39 mouse cellular contexts compared by ENCODE assay signal in the genomic region with DNA sequence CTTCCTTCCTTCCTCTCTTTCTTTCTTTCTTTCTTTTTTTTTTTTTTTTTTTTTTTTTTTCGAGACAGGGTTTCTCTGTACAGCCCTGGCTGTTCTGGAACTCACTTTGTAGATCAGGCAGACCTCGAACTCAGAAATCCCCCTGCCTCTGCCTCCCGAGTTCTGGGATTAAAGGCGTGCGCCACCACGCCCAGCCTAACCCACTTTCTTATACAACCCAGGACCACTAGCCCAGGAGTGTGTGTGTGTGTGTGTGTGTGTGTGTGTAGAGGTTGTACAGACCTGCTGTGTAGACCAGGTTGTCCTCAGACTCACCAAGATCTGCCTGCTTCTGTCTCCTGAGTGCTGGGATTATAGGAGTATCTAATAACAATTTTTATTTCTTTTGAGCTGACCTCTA. TPM values are rescaled to one million over a fixed set of nuclear protein-coding genes. Genes with fewer than 3 reads are reported as not detected.
"Had no signal": no experiment of that assay in that cellular context is flagged by ENCODE, and none has a peak within 500 bp of the region (broad histone marks: within the 10 kb centered on the region; RNA-seq: fewer than 3 reads in every experiment).

No protein-coding gene starts in this region.

RNA-seq across cellular contexts. Expression of a gene that starts 59.7 kb away (rescaled TPM):
- total RNA-seq: left cerebral cortex, postnatal 10 days; left cerebral cortex, postnatal 14 days; left cerebral cortex, postnatal 25 days; left cerebral cortex, postnatal 36 days; left cerebral cortex, postnatal 4 days; liver, adult 2 months; megakaryocyte progenitor cell, adult 5-6 weeks; megakaryocyte, adult 5-6 weeks; megakaryocyte-erythroid progenitor cell, adult 5-6 weeks; midbrain, postnatal 0 days; monocyte, adult 5-6 weeks had no signal
- polyA plus RNA-seq: limb, embryonic 10.5 days; limb, embryonic 11.5 days; limb, embryonic 12.5 days; limb, embryonic 13.5 days; limb, embryonic 14.5 days; limb, embryonic 15.5 days; liver, adult 2 months; liver, embryonic 11.5 days; liver, embryonic 12.5 days; liver, embryonic 13.5 days; liver, embryonic 14.5 days; liver, embryonic 15.5 days; liver, embryonic 16.5 days; liver, postnatal 0 days; lung, embryonic 14.5 days; lung, embryonic 15.5 days; lung, embryonic 16.5 days; lung, postnatal 0 days; macrophage; midbrain, embryonic 11.5 days; midbrain, embryonic 12.5 days; midbrain, embryonic 13.5 days; midbrain, embryonic 14.5 days; midbrain, embryonic 15.5 days; midbrain, embryonic 16.5 days; midbrain, postnatal 0 days; myocyte; neural tube, embryonic 11.5 days; neural tube, embryonic 12.5 days had no signal

RNA-seq across cellular contexts. Expression of a gene that starts 59.8 kb away (rescaled TPM):
- total RNA-seq: left cerebral cortex, postnatal 25 days; left cerebral cortex, postnatal 36 days; liver, adult 2 months; megakaryocyte, adult 5-6 weeks; megakaryocyte-erythroid progenitor cell, adult 5-6 weeks; midbrain, postnatal 0 days; monocyte, adult 5-6 weeks had no signal
- polyA plus RNA-seq: limb, embryonic 12.5 days; limb, embryonic 13.5 days; limb, embryonic 14.5 days; limb, embryonic 15.5 days; liver, adult 2 months; liver, embryonic 11.5 days; liver, embryonic 13.5 days; liver, embryonic 14.5 days; liver, embryonic 15.5 days; liver, embryonic 16.5 days; liver, postnatal 0 days; lung, embryonic 14.5 days; macrophage; midbrain, embryonic 10.5 days; midbrain, embryonic 11.5 days; midbrain, embryonic 12.5 days; midbrain, embryonic 13.5 days; midbrain, embryonic 14.5 days; myocyte; neural tube, embryonic 11.5 days had no signal
